Mouse (Mus musculus): Measurements from ENCODE around the gene Wnt1.
"Not testable (repeated sequence)": the region's sequence is repeated elsewhere in the genome, so short reads cannot be mapped to it uniquely, and the experiment has no call there.

Wnt1 gene

GRCm38 (mm10) chr15:98789661-98790535 lies at the start of gene Wnt1:
Wnt1 (plus strand) TSS chr15:98789857.
- peak in 1 of 2 experiments; percentile 47 for DNase-seq (ENCODE audit: inconsistent age in 2 of 2, low spot score in 1 of 2)

DNA sequence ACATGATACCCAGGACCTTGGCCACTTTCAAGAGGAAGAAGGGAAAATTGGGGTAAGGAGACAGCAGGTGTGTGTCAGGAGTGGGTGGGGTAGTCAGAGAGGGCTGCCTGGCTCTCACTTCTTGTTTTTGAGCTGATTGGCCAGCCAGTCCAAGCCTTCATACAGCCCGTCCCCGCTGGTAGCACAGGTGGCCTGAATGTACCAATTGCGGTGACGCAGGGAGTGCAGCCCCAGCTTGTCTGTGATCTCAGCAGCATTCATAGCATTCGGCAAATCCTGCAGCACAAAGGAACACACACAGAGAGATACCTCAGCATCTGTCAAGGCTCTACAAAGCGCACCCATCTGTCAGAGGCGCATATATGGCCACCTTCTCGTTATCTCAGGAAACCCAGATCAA lies 49.4 kb upstream of the Wnt1 start:
- DNase-seq (ENCODE audit: inconsistent age in 2 of 2, low spot score in 1 of 2), result no peak

- no peak for DNase-seq (ENCODE audit: inconsistent age in 2 of 2, low spot score in 1 of 2)
Measured at GRCm38 (mm10) chr15:98742766-98743428, 46.8 kb upstream of the Wnt1 start.

GRCm38 (mm10) chr15:98743863-98744262 lies 45.8 kb upstream of the Wnt1 start:
- DNase-seq (ENCODE audit: inconsistent age in 2 of 2, low spot score in 1 of 2), result not testable (repeated sequence)

DNA sequence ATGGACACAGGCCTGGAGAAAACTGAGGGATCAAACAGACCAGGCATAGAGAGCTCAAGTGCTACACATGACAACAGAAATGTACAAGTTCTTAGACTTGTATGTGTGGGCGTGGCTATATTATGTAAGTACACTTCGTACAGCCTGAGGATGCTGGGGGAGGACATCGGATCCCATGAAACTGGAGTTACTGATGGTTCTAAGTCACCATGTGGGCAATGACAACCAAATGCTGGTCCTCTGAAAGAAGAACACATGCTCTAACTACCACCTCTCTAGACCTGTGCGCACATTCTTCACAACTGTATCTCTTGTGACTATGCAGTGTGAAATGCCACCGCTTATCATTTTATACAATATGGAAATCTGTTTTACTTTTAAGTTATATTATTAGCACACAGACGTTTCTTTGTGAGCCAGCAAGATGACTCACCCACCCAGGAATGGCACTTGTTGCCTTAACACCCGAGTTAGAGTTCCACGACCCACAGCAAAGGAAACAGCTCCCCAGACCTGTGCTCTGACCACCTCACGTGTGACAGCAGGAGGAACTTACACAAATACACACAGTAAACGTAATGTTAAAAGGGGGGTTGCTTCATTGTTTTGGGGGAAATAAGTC lies 43.2 kb upstream of the Wnt1 start:
- DNase-seq (ENCODE audit: inconsistent age in 2 of 2, low spot score in 1 of 2), result no peak

DNA sequence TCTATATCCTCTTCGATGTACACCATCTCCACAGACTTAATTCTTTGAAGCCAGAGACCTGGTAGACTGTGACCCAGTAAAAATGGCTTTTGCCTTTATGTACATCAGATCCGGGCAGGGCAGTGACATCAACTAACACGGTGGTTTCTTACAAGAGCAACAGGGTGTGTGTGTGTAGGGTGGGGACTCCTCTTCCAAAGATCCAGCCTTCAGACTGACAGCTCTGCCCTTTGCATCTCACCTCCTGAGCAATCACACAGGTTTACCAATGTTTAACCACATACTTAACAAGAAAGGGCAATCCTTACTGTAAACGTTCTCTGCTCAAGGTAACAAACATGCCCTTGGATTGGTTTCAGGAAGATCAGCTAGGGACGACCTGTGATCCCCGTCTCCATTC lies 42.4 kb upstream of the Wnt1 start:
- DNase-seq (ENCODE audit: inconsistent age in 2 of 2, low spot score in 1 of 2), result no peak

- DNase-seq (ENCODE audit: inconsistent age in 2 of 2, low spot score in 1 of 2), result no peak
Measured at GRCm38 (mm10) chr15:98749093-98749492, 40.6 kb upstream of the Wnt1 start.

DNA sequence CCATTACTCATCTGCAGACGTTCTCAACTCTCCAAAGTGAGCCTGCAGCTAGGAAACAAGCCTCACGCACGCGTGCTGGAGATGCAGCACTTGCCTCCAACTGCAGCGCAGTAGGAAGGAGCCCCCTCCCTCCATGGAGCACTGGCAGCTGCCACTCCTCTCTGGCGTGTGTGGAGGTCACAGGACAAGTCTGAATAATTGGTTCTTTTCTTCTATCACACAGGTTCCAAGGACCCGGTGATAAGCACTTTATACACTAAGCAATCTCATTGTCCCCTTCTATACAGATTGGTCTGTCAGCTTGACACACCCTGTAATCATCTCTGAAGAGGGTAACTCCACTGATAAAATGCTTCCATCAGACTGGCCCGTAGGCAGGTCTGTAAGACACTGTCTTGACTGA lies 36.6 kb upstream of the Wnt1 start:
- no peak for DNase-seq (ENCODE audit: inconsistent age in 2 of 2, low spot score in 1 of 2)

- DNase-seq (ENCODE audit: inconsistent age in 2 of 2, low spot score in 1 of 2), result no peak
Measured at GRCm38 (mm10) chr15:98754125-98754524, 35.5 kb upstream of the Wnt1 start.

DNA sequence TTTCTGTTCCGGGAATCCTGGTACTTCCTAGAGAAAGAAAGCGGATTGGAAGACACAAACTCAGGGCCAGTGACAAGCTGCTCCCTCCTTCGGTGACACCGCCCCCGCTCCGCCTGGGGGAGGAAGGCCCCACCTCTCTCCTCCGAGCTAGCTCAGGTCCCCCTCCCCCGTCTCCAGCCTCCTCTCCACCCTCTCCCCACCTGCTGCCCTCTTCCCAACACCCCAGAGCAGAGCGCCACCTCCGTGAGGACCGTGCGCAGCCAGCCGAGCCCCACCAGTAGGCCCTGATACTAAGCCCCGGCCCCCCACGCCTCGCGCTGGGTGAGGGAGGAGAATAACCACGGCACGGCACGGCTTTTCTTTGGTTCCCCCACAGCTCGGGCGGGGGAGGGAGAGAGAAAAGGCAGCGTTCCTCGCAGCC lies 27.4 kb upstream of the Wnt1 start:
- peak; percentile 90 to 95 for DNase-seq (ENCODE audit: inconsistent age in 2 of 2, low spot score in 1 of 2)

GRCm38 (mm10) chr15:98762670-98763529 lies 26.8 kb upstream of the Wnt1 start, which contains the start of gene Arf3:
Arf3 (minus strand) TSS chr15:98763214.
- peak; percentile 97 to 99 for DNase-seq (ENCODE audit: inconsistent age in 2 of 2, low spot score in 1 of 2)

DNA sequence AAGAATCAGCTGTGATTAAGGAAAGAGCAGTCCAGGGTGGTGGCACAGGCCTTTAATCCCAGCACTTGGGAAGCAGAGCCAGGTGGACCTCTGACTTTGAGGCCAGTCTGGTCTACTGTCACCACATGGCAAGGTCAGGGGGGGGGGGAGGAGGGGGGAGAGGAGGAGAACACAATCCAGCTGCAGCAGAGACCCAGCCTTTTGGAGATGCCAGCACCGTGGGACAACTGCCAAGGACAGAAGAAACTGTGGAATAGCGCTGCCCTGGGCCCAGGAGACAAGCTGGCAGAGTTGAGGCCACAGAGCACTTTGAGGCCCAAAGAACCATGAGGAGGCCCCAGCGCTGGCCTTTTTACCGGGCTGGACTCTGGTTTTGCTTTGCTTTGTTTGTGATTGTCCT lies 23.7 kb upstream of the Wnt1 start:
- DNase-seq (ENCODE audit: inconsistent age in 2 of 2, low spot score in 1 of 2), result peak; percentile 55 to 58

DNA sequence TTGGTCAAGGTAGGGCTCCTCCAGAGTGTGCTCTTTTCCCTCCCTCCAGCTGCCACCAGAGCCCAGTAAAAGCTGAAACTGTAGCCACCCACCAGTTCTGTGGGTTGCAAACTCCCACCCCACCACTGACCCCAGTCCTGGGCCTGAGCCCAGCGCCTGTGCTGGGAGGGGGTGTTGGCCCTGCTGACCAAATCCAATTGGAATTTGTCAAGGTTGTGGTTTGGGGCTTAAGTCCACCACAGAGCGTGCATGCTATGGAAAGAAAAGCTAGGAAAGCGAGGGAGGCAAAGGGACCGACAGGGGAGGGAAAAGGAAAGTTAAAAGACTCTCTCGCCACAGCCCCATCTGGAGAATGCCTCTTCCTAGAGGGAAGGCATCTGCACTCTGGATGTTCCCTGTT lies 21.4 kb upstream of the Wnt1 start:
- DNase-seq (ENCODE audit: inconsistent age in 2 of 2, low spot score in 1 of 2), result no peak

DNA sequence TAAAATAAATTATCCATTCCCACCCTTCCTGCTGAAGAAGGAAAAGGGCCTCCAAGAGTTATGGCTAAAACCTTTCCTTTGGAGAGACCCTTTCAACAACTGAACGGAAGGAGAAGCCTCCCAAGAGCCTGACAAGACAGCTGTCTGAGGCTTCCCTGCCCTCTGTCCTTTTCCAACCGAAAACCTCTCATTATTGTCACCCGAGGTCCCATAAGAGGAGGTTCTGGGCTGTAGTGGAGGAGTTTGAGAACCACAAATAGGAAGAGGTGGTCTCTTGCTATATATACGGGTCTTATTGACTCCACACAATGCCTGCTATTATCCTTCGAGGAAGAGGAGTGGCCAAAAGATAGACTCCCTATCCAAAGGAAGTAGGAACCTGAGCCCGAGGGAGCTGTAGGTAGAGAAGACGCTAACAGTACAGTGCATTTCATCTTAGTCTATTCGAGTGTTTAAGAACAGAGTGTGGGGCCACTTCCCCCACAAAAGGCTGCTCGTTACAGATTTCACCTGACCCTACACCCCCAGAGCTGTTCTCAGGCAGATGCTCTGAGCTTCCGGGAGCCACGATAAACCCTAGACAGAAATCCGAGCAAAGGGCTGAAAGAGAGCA lies 17.7 kb upstream of the Wnt1 start:
- DNase-seq (ENCODE audit: inconsistent age in 2 of 2, low spot score in 1 of 2), result no peak

DNA sequence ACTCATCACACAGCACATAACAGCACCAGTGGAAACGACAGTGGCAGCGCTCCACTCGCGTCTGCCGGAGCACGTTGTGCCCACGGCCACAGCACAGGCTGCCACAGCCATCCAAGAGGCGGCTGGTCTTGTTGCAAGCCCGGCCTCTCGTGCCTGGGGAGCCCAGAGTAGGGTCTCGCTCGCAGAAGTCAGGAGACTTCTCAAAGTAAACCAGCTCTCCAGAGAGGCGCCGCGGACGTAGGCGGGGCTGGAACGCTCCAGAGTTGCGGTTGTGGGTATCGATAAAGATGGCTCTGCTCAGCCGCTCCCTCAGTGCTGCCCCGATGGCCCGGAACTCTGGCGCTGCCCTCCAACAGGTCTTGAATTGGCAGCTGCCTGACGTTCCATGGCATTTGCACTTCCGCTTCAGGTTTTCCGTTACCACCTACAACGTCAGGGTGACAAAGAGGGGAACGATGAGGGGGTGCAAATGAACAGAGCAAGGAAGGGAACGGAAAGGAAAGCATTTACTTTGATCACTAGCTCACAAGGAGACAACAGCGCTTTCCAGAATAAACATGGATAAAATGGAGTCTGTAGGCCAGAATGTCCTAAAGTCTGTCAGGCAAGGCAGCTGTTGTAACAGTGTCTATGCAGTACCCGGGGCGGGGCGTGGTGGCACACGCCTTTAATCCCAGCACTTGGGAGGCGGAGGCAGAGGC lies 17.0 kb upstream of the Wnt1 start:
- peak in 1 of 2 experiments; percentile 74 for DNase-seq (ENCODE audit: inconsistent age in 2 of 2, low spot score in 1 of 2)

DNA sequence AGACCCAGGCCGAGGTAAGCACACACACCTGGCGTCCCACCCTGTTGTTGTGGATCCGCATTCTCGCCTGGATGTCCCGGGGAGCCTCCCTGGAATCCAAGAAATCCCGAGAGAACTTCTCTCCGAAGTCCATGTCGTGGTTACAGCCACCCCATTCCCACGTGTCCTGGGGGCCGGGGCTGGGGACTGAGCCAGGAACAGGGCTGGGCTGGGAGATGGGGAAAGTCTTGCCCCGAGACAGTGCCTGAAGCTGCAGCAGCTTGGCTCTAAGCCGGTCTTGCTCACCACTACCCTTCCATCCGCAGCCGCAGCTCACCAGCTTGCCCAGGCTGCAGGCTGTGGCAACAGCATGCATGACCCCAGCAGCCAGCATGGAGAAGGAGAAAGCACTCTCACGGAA lies 15.6 kb upstream of the Wnt1 start:
- no peak for DNase-seq (ENCODE audit: inconsistent age in 2 of 2, low spot score in 1 of 2)

GRCm38 (mm10) chr15:98775533-98775932 lies 14.1 kb upstream of the Wnt1 start:
- no peak for DNase-seq (ENCODE audit: inconsistent age in 2 of 2, low spot score in 1 of 2)

DNA sequence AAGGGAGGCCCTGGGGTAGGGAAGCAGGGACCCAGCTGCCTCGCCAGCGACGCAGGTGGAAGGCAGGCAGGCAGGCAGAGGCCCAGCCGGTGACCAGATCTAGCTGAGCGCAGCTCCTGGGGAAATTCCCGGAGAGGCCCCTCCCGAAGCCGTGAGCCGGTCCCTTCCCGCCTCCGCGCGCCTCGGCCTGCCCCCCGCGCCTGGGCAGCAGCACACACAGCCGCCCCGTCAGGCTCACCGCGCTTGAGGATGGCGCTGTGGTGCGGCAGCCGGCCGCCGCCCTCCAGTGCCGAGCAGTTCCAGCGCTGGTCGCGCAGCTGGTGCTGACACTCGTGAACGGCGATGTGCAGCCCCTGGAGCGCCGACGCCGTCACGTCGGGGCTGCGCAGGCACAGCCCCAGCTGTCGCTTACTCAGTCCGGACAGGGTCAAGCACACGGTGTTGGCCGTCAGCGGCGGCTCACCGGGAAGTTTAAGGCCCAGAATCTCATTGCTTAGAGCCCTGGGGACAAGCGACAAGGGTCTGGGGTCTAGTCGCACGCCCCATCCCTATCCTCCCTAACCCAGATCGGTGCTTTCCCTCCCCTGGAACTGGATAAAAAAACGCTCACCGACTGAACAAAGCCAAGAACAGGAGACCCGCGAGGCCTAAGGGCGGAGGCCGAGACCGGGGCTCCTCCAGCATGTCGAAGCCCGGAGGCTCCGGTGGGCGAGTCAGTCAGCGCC lies 13.2 kb upstream of the Wnt1 start:
- no peak for DNase-seq (ENCODE audit: inconsistent age in 2 of 2, low spot score in 1 of 2)

GRCm38 (mm10) chr15:98777005-98777616 lies 12.5 kb upstream of the Wnt1 start:
- no peak for DNase-seq (ENCODE audit: inconsistent age in 2 of 2, low spot score in 1 of 2)
